Mouse (Mus musculus) heart, embryonic 12.5 days (tissue): ENCODE data around the gene Gucy1b1. TPM values are rescaled to one million over a fixed set of nuclear protein-coding genes. Genes with fewer than 3 reads are reported as not detected.
A peak's percentile ranks its signal among the peaks of the same experiment; 100 is the strongest.

Source experiments
- ATAC-seq: fragments of 200-750 bp; cut with Nextera tagmentation; 2 replicates; pipeline ENCODE4 v1.8.0; 2017; ENCODE audit warnings: moderate TSS enrichment, moderate library complexity; ENCODE audit not compliant: insufficient number of reproducible peaks, low FRiP score
- H3K27ac ChIP-seq: fragments of 300-500 bp; sonication (generic); 2 replicates; pipeline ENCODE4 v1.5.1; 2016; ENCODE audit warnings: mild to moderate bottlenecking, moderate library complexity; ENCODE audit not compliant: poor library complexity, severe bottlenecking
- H3K27me3 ChIP-seq: fragments of 300-500 bp; sonication (generic); replicated peaks from 2 replicates; pipeline ENCODE4 v1.6.1; 2016; ENCODE audit warnings: mild to moderate bottlenecking, moderate library complexity
- H3K36me3 ChIP-seq: fragments of 300-500 bp; sonication (generic); 2 replicates; pipeline ENCODE4 v1.6.1; 2016; ENCODE audit warnings: mild to moderate bottlenecking, moderate library complexity
- H3K4me1 ChIP-seq: fragments of 300-500 bp; sonication (generic); replicated peaks from 2 replicates; pipeline ENCODE4 v1.6.1; 2016; ENCODE audit warnings: mild to moderate bottlenecking
- H3K4me2 ChIP-seq: fragments of 300-500 bp; sonication (generic); 2 replicates; pipeline ENCODE4 v1.6.1; 2016; ENCODE audit warnings: mild to moderate bottlenecking, moderate library complexity
- H3K4me3 ChIP-seq: fragments of 300-500 bp; sonication (generic); 2 replicates; pipeline ENCODE4 v1.5.1; 2016; ENCODE audit warnings: mild to moderate bottlenecking
- H3K9ac ChIP-seq: fragments of 300-500 bp; sonication (generic); 2 replicates; pipeline ENCODE4 v1.6.1; 2016; ENCODE audit warnings: mild to moderate bottlenecking, moderate library complexity
- H3K9me3 ChIP-seq: fragments of 300-500 bp; sonication (generic); replicated peaks from 2 replicates; pipeline ENCODE4 v1.6.1; 2016; ENCODE audit warnings: mild to moderate bottlenecking, moderate library complexity
- WGBS: fragments of 180-500 bp; shearing (Covaris S2); methylation state at CpG from one replicate; pipeline ENCODE4 v1.1.7; 2016; 5-methylcytosine and 5-hydroxymethylcytosine counted together
- polyA plus RNA-seq: library from polyadenylated mRNA; unstranded; fragments of >200 nt; fragmentation: Nextera tagmentation; extraction: Ambion mirVana; gene quantifications from 2 replicates; pipeline ENCODE4 v1.2.1, GENCODE M21; 2016

Gucy1b1 gene
- polyA plus RNA-seq, 1 experiment from 2014 or later = 62.6 TPM

DNA sequence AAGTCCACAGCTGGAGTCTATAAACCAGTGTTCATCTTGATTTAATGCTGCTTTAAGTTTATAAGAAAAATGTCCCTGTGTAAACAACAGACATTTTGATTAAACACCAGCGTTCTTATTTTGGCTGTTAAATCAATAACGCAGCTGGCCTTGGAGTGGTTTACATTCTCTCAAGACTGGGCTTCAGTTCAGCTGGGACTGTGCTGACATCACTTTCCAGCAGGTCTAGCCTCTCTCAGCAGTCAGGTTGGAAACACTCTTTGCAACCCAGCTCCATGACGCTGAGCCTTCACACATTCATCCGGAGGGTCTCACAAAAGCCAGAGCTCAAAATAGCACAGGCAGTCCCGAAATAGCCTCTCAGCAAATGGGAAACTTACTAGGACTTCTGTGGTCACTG is 17.3 kb downstream of the Gucy1b1 start:
- Histone ChIP-seq H3K27ac (peak overlapping the region; percentile 82), H3K9ac (no peak overlapping the region), H3K4me2 (no peak overlapping the region), H3K27me3 (no peaks in the 10 kb centered on the region), H3K36me3 (peaks cover 12% of the 10 kb centered on the region; the same call in 1 of the 2 replicates), H3K9me3 (no peaks in the 10 kb centered on the region), H3K4me1 (peaks cover 43% of the 10 kb centered on the region), H3K4me3 (no peak overlapping the region)
- WGBS = 24% methylated on average over 5 of the region's 5 CpGs
- peak; percentile 61 for ATAC-seq

DNA sequence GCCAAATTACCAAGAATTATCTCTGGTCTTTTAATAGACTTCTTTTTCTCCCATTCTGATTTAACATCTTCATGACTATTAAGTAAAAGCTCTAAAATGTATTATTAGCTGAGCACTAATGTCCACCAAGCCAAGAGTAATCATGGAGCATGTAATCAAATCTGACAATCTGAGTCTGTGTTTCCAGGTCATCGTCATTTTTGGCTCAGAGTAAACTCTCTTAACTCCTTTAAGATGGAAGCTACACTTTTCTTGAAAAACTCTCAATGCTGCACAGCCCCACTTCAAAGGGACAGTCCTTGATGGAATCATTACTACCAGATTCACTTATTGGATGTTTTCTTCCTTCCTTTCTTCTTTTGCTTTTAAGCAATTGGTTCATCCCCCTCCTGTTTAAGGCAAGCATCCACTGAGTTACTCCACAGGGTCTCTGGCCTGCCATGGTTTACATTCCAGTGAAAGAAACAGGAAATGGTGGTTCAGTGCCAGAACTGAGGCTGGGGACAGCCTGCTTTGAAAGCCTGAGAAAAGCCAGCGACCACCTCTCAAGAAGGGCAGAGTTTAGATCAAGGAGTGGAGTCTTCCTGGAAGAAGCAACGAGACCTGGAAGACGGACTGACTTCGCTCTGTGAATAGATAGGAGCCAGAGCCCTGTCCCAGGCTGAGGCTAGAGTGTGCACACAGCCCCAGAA is 20.1 kb downstream of the Gucy1b1 start:
- Histone ChIP-seq H3K9ac (no peak overlapping the region), H3K4me2 (no peak overlapping the region), H3K4me1 (peaks cover 29% of the 10 kb centered on the region), H3K27me3 (no peaks in the 10 kb centered on the region), H3K36me3 (peaks cover 11% of the 10 kb centered on the region; the same call in 1 of the 2 replicates), H3K9me3 (no peaks in the 10 kb centered on the region), H3K4me3 (no peak overlapping the region), H3K27ac (peak overlapping the region; percentile 32; the same call in 1 of the 2 replicates)
- WGBS = 19% methylated on average over 5 of the region's 5 CpGs
- ATAC-seq = no peak

DNA sequence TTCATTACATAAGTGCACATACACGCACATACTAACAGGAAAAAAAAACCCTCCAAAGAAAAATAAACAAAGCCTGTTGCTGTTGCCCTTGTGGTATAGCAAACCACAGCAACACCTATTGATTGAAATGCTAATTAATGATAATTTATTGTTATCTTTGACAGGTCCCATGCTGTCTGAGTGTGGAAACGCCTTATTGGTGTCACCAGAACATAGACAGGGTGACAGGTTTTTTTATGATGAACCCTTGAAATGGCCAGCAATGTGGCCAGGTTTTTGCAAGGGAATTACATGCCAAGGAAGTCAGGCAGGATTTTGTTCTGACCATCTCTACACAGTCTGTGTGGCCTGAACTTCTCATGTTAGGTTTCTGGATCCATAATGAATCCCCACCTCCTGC is 22.5 kb downstream of the Gucy1b1 start:
- Histone ChIP-seq H3K4me3 (no peak overlapping the region), H3K36me3 (peaks cover 7% of the 10 kb centered on the region; the same call in 1 of the 2 replicates), H3K27me3 (no peaks in the 10 kb centered on the region), H3K4me2 (no peak overlapping the region), H3K4me1 (peaks cover 19% of the 10 kb centered on the region), H3K27ac (no peak overlapping the region), H3K9ac (no peak overlapping the region), H3K9me3 (no peaks in the 10 kb centered on the region)
- WGBS = 71% methylated on average over 2 of the region's 2 CpGs
- ATAC-seq = no peak

DNA sequence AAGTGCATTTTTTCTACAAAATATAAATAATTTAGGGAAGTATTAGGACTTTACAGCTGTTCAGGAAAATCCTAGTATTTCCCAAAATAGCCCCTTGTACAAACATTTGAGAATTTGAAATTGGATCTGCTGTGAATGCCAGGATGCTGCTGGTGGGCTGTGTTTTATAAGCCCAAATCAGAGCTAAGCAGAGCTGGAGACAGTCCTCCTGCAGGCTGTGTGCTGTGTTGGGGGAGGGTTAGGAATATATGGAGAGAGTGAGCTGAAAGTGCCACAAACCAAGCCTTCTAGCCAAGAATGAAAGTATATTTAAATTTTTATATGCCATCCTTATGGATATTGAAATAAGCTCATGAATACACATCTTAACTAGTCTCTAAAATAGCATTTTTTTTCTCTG is 23.0 kb downstream of the Gucy1b1 start:
- H3K4me3 ChIP-seq = no peak overlapping the region
- H3K4me1 ChIP-seq = peaks cover 19% of the 10 kb centered on the region
- peaks cover 10% of the 10 kb centered on the region for H3K36me3 ChIP-seq
- no peaks in the 10 kb centered on the region for H3K27me3 ChIP-seq
- no peak overlapping the region for H3K4me2 ChIP-seq
- H3K9ac ChIP-seq = no peak overlapping the region
- no peak overlapping the region for H3K27ac ChIP-seq
- no peak for ATAC-seq
- H3K9me3 ChIP-seq = no peaks in the 10 kb centered on the region

DNA sequence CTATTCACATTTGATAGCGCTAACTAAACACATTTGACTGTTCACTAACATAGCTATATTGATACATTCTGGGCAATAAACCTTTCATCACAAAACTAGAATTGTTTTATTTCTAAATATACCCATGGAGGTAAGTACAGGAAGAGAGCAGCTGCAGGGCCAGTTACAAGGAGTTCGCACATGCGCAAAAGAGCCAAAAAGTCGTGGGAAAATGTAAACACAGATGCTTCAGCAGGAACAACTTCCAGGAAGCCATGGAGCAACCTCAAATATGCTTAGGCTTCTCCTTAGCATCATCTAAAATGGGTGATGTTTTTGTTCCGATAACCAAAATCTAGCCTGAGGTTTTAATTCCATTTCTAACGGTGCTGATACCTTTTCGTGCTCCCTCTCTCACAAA is 25.8 kb downstream of the Gucy1b1 start:
- no peaks in the 10 kb centered on the region for H3K27me3 ChIP-seq
- H3K4me1 ChIP-seq = peaks cover 6% of the 10 kb centered on the region; the same call in 1 of the 2 replicates
- 61% methylated on average over 7 of the region's 7 CpGs for WGBS
- H3K4me3 ChIP-seq = no peak overlapping the region
- H3K4me2 ChIP-seq = no peak overlapping the region
- peaks cover 25% of the 10 kb centered on the region for H3K36me3 ChIP-seq
- no peak overlapping the region for H3K27ac ChIP-seq
- no peaks in the 10 kb centered on the region for H3K9me3 ChIP-seq
- no peak overlapping the region for H3K9ac ChIP-seq
- no peak for ATAC-seq

DNA sequence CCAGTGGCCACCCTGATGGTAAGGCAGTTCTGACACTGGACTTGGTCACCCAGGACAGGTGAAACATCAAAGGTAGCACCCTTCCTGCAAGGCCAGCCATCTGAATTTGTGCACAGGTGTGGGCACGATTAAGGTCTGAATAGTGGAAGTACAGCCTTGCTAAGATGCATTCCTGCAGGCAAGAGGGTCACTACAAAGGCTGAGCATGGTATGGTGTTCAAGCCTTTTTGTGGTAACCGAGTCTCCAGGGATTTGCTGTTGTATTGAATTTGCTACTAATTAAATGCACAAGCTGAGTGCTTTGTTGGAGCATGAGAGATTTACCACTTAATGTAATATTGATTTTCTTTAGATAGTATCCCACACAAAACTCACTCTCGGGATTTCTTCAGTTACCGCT is 26.4 kb downstream of the Gucy1b1 start:
- no peak overlapping the region for H3K4me3 ChIP-seq
- H3K36me3 ChIP-seq = peaks cover 30% of the 10 kb centered on the region
- no peak for ATAC-seq
- H3K27me3 ChIP-seq = no peaks in the 10 kb centered on the region
- no peak overlapping the region for H3K27ac ChIP-seq
- H3K9me3 ChIP-seq = no peaks in the 10 kb centered on the region
- 81% methylated on average over 4 of the region's 4 CpGs for WGBS
- no peak overlapping the region for H3K9ac ChIP-seq
- no peak overlapping the region for H3K4me2 ChIP-seq
- H3K4me1 ChIP-seq = peaks cover 6% of the 10 kb centered on the region; the same call in 1 of the 2 replicates

DNA sequence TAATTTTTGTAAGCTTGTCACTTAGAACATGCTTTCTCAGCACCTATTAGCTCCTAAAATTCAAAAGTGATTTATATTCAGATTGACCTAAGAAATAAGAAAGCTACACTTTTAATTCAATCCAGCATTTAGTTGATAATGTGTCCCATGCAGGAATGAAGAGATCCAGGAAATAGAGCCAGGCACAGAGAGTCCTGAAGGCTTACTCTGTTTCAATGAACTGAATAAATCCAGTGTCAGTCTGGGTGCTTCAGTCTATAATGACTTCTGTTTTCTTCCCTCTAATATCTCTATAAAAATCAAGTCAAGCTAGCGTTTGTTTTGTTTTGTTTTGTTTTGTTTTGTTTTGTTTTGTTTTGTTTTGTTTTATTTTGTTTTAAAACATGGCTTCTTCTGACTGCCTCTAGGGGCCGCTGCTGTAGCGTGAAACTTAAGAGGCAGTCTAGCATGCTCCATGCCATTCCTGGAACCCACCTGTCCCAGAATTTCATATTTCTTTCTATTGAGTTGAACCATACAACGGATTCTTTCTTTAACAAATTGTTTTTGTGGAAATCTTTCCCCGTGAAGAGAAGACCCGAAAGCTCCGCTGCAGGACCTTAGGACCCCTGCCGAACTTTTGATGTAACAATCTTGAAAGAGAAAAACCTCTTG is 27.3 kb downstream of the Gucy1b1 start:
- no peak overlapping the region for H3K27ac ChIP-seq
- H3K9ac ChIP-seq = no peak overlapping the region
- no peak for ATAC-seq
- H3K4me3 ChIP-seq = no peak overlapping the region
- peaks cover 33% of the 10 kb centered on the region for H3K36me3 ChIP-seq
- H3K9me3 ChIP-seq = no peaks in the 10 kb centered on the region
- no peaks in the 10 kb centered on the region for H3K27me3 ChIP-seq
- H3K4me2 ChIP-seq = no peak overlapping the region
- H3K4me1 ChIP-seq = peaks cover 2% of the 10 kb centered on the region; the same call in 1 of the 2 replicates
- WGBS = 30% methylated on average over 8 of the region's 8 CpGs

DNA sequence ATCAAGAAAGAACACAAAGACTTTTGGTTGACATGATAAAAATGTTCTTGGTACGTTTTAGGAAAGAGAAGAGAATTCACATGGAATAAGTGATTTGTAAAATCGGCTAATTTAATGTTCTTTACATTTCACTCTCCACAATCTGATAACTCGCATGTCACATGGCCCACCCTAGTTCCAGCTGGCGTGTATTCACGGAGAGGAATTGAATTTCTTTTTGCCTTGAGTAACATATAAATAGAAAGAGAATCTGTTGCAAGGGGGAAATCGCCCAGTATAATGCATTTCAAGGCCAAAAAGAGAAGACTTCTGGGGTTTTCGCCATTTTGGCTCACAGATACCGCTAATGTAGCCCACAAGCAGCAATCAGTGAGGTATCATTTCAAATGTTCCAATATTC is 28.4 kb downstream of the Gucy1b1 start:
- Histone ChIP-seq H3K27me3 (no peaks in the 10 kb centered on the region), H3K4me1 (no peaks in the 10 kb centered on the region), H3K4me2 (no peak overlapping the region), H3K27ac (no peak overlapping the region), H3K9me3 (no peaks in the 10 kb centered on the region), H3K4me3 (no peak overlapping the region), H3K9ac (no peak overlapping the region), H3K36me3 (peaks cover 40% of the 10 kb centered on the region)
- ATAC-seq = no peak
- WGBS = 81% methylated on average over 8 of the region's 8 CpGs

DNA sequence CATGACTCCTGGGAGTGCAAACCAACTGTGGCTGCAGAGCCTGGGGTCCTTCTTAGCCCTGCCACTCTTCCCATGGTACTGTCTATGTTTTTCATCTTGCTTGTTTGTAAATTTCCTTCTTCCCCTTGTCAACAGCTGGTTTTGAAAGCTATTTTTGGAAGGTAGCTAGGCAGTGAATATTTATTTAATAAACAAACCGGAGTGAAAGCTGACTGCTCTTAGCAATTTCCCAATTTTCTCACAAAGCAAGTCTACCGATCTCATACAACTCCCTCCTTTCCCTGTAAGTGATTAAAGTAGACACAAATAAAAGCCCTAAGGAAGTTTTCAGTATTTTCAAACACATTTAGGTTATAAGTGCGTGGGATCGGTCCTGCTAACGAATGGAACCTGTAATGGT is 29.6 kb downstream of the Gucy1b1 start:
- Histone ChIP-seq H3K4me2 (no peak overlapping the region), H3K27ac (no peak overlapping the region), H3K27me3 (no peaks in the 10 kb centered on the region), H3K9me3 (no peaks in the 10 kb centered on the region), H3K36me3 (peaks cover 43% of the 10 kb centered on the region), H3K4me1 (no peaks in the 10 kb centered on the region), H3K4me3 (no peak overlapping the region), H3K9ac (no peak overlapping the region)
- no peak for ATAC-seq
- 80% methylated on average over 5 of the region's 5 CpGs for WGBS

DNA sequence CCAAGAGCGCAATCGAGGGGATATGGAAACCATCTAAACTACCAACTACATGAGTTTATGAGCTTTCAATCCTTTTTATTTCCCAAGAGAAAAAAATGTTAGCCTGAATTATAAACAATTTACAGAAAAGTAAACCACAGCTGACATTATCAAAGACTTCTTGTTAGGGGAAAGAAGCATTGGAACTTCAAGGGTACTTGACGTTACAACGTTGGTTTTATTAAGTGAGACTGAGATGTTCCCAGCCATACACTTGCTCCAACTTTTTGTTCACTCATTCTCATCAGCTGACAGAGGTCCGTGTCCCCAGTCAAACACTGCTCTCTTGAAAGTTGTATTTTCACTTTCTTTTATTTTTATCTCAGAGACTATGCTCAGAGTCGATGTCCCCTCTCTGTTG is 30.8 kb downstream of the Gucy1b1 start:
- Histone ChIP-seq H3K9me3 (no peaks in the 10 kb centered on the region), H3K36me3 (peaks cover 53% of the 10 kb centered on the region), H3K9ac (no peak overlapping the region), H3K4me1 (no peaks in the 10 kb centered on the region), H3K27ac (no peak overlapping the region), H3K27me3 (no peaks in the 10 kb centered on the region), H3K4me2 (no peak overlapping the region), H3K4me3 (no peak overlapping the region)
- ATAC-seq = no peak
- 81% methylated on average over 6 of the region's 6 CpGs for WGBS

DNA sequence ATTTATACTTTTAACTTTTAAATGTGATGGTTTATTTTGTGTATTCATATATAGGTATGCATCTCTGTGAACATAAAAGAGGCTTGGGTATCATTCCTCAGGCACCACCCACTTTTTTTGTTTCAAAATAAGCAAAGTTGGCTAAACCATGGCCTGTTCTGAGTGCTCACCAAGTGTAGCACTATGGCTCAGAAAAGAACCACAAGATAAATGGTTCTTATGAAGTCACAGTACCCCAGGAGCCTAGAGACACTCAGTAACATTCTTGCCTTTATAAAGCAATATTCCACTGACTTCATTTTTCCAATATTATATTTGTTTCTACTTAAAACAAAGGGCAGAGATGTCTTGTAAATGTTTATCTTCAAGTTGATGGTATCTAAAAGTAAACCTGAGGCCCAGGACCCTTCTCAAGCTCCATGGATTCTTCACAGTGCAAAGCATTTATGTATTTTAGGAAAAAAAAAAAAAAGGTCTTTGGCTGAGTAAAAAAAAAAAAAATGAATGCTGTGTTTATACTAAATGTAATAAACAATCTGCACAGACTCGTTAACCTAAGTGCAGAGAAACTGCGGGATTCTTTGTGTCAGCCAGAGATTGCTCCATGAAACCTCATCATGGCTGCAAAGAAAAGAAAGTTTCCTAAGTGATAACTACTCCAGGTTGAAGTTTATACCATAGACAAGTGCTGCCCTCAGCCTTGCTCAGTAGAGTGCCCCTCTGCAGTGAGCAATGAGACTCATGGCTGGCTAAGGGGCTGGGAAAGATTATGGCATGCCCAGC is 38.0 kb downstream of the Gucy1b1 start:
- Histone ChIP-seq H3K9me3 (no peaks in the 10 kb centered on the region), H3K36me3 (peaks cover 69% of the 10 kb centered on the region), H3K4me2 (no peak overlapping the region), H3K4me3 (no peak overlapping the region), H3K4me1 (no peaks in the 10 kb centered on the region), H3K27ac (no peak overlapping the region), H3K9ac (no peak overlapping the region), H3K27me3 (no peaks in the 10 kb centered on the region)
- no peak for ATAC-seq
- 75% methylated on average over 2 of the region's 2 CpGs for WGBS
